Mouse (Mus musculus): ENCODE data around the gene Prmt2.

DNA sequence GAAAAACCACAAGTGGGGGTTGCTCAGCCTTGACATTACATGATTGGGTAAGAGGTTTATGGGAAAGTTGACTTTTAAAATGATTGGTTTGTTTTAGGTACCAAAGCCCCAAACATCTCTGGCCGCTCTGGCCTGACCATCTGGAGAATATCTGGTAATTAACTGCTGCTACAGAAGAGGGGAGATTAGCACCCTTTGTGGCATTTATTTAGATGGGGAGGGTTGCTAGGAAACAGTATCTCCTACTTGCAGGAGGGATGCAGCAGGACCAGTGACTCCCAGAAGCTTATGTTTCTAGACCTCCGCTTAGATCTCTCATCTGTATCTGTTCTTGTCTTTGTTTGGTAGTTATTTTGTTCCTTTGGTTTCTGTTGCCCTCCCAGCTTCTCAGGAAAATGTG lies 62.8 kb downstream of the Prmt2 start:
- TF ChIP-seq CTCF (conservative IDR thresholded peaks at IDR 0.05; ENCODE audit: low read length) = no peak
- no peak for TF ChIP-seq POU5F1 (IDR thresholded peaks at IDR 0.05; ENCODE audit: borderline replicate concordance, low read length)
